Mouse (Mus musculus): Measurements from ENCODE around the gene Myo19. TPM values are rescaled to one million over a fixed set of nuclear protein-coding genes. Genes with fewer than 3 reads are reported as not detected.

Gene Myo19
- 7.5 TPM in 2 replicates for total RNA-seq (2014; rRNA removed)
- 3.0 and 3.6 TPM in 2 replicates for polyA plus RNA-seq (2015; fragmentation: Nextera tagmentation; extraction: Ambion mirVana)

DNA sequence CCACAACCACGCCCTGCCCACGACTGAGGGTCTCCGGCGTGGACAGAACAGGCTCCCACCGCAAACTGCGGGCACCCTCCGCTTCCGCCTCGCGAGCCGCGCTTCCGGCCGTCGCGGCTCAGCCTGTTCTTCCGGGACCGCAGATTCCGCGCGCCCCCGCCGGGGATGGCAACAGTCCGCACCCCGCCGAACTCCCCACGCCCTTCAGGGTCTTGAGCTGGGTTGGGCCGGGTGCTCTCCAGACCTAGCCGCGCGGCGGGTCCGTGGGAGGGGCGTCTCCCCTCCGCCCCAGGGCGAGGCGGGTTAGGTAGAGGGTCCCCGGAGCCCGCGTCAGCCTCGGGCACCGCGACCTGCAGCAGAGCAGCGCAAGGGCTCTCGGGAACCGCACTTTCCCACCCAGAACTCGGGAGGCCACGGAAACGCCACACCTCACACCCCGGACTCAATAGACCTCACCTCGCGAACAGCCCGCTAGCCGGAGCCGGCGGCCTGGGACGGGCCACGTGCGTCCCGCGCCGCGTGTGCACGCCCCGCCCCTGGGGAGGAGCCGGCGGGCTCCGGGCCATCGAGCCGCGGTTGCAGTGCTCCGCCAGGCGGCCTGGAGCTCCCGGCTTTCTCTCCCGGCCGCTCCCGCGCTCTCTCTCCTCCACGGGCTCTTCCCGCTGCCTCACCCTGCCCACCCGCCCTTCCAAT, at the start of gene Myo19, which contains the start of gene Pigw:
Gene Myo19 (plus strand): TSS at position 377 of the 693 bp plus-strand sequence.
Gene Pigw (minus strand): TSS at position 514 of the 693 bp plus-strand sequence.
- Histone ChIP-seq H3K36me3 (ENCODE audit: insufficient read depth) (peaks cover 15% of the 10 kb centered on the region; the same call in 1 of the 2 replicates), H3K9ac (peak within 1 kb of the TSS; percentile 69), H3K4me2 (ENCODE audit: low read depth) (peak within 1 kb of the TSS; percentile 90), H3K27me3 (ENCODE audit: insufficient read depth, low read length) (no peaks in the 10 kb centered on the region), H3K27ac (ENCODE audit: low read depth, low read length) (peak within 1 kb of the TSS; percentile 69), H3K4me3 (ENCODE audit: low read depth, low read length) (peak within 1 kb of the TSS; percentile 87), H3K4me1 (ENCODE audit: insufficient read depth) (peaks cover 5% of the 10 kb centered on the region; the same call in 1 of the 2 replicates), H3K9me3 (ENCODE audit: low read length) (no peaks in the 10 kb centered on the region)
- WGBS: 1% methylated on average over 77 of the region's 81 CpGs
- ATAC-seq: peak; percentile 99
- peak; percentile 88 for DNase-seq
- TF ChIP-seq CTCF (IDR thresholded peaks at IDR 0.05; ENCODE audit: low read depth): no peak; the same call in 1 of the 2 replicates

DNA sequence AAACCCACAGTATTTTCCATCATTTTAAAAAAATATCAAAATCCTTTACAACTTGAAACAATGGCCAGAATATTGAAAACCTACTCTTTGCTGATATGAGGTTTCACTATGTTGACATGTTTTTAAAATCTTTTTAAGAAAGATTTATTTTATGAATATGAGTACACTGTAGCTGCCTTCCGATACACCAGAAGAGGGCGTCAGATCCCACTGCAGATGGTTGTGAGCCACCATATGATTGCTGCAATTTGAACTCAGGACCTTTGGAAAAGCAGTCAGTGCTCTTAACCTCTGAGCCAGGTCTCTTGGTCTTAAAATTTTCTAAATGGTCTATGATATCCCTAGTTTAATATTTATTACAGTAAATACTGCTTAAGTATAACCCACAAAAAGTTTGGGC, 40.6 kb upstream of the Myo19 start:
- H3K4me3 ChIP-seq (ENCODE audit: low read depth, low read length): no peak overlapping the region
- H3K36me3 ChIP-seq (ENCODE audit: insufficient read depth): peaks cover 55% of the 10 kb centered on the region
- TF ChIP-seq CTCF (IDR thresholded peaks at IDR 0.05; ENCODE audit: low read depth): no peak
- no peaks in the 10 kb centered on the region for H3K27me3 ChIP-seq (ENCODE audit: insufficient read depth, low read length)
- no peaks in the 10 kb centered on the region for H3K4me1 ChIP-seq (ENCODE audit: insufficient read depth)
- WGBS: 96% methylated on average over 2 of the region's 2 CpGs
- H3K4me2 ChIP-seq (ENCODE audit: low read depth): no peak overlapping the region
- DNase-seq (no peak), ATAC-seq (no peak)
- no peak overlapping the region for H3K27ac ChIP-seq (ENCODE audit: low read depth, low read length)
- no peaks in the 10 kb centered on the region for H3K9me3 ChIP-seq (ENCODE audit: low read length)
- no peak overlapping the region for H3K9ac ChIP-seq

DNA sequence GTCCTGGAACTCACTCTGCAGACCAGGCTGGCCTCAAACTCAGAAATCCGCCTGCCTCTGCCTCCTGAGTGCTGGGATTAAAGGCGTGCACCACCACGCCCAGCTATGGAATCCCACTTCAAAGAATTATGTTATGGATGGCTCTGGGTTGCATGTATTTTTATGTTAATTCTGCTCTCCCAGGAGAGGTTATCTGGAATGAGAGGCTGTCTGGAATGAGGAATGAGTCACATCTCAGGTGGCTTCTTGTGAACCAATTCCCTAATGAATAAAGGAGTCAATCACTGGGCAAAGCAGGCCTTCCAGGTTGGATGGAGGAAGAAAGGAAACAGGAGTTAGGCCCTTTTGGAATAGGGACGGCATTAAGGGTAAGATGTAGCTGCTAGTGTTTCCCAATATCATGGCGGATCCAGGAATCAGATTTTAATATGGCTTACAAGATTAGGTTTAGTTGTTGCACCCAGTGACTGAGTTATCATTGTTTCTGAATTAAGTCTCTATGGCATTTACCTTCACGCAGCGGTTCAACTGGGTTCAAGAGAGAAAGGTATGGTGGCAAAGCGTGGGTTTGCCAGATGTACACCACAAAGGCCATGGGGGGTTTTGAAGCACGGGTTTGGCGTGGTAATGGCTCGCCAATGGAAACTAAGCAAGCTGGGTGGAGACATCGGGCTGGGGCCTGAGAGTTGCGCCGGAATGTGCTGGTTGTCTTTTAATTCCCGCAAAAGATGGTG, 33.0 kb upstream of the Myo19 start:
- DNase-seq (no peak), ATAC-seq (no peak)
- peaks cover 43% of the 10 kb centered on the region for H3K36me3 ChIP-seq (ENCODE audit: insufficient read depth)
- no peak overlapping the region for H3K9ac ChIP-seq
- H3K27me3 ChIP-seq (ENCODE audit: insufficient read depth, low read length): no peaks in the 10 kb centered on the region
- H3K27ac ChIP-seq (ENCODE audit: low read depth, low read length): no peak overlapping the region
- no peaks in the 10 kb centered on the region for H3K4me1 ChIP-seq (ENCODE audit: insufficient read depth)
- H3K4me3 ChIP-seq (ENCODE audit: low read depth, low read length): no peak overlapping the region
- H3K9me3 ChIP-seq (ENCODE audit: low read length): no peaks in the 10 kb centered on the region
- H3K4me2 ChIP-seq (ENCODE audit: low read depth): no peak overlapping the region
- 96% methylated on average over 15 of the region's 15 CpGs for WGBS
- TF ChIP-seq CTCF (IDR thresholded peaks at IDR 0.05; ENCODE audit: low read depth): no peak

DNA sequence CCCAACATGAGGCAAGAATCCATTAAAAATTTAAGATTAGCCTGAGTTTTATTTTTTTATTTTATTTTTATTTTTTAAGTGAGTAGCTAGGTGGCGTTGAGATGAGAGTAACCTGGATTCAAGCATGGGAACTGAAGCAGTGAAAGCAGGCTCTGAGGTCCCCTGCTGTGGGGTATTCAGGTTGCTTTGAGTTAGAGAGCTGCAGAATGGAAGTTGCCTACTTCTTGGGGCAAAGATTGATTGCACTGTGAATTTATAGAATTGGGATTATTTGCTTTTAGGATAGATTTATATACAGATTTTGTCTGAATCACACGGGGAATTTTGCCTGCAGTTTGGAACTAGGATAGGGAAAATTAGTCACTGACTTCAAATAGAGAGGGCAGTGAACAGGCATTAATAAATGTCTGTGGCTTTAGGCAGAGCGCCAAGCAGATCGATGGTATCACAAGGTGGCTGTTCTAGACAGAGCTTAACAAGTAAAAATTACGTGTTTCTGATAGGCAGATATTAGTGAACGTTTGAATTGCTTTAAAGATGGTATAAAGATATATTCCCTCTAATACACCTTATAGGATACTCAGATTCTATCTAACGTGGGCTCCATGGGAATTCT, 32.4 kb upstream of the Myo19 start:
- Histone ChIP-seq H3K4me1 (ENCODE audit: insufficient read depth) (no peaks in the 10 kb centered on the region), H3K9ac (no peak overlapping the region), H3K36me3 (ENCODE audit: insufficient read depth) (peaks cover 46% of the 10 kb centered on the region), H3K27me3 (ENCODE audit: insufficient read depth, low read length) (no peaks in the 10 kb centered on the region), H3K4me2 (ENCODE audit: low read depth) (no peak overlapping the region), H3K27ac (ENCODE audit: low read depth, low read length) (no peak overlapping the region), H3K4me3 (ENCODE audit: low read depth, low read length) (no peak overlapping the region), H3K9me3 (ENCODE audit: low read length) (no peaks in the 10 kb centered on the region)
- TF ChIP-seq CTCF (IDR thresholded peaks at IDR 0.05; ENCODE audit: low read depth): no peak
- 86% methylated on average over 7 of the region's 7 CpGs for WGBS
- no peak for ATAC-seq
- no peak for DNase-seq

DNA sequence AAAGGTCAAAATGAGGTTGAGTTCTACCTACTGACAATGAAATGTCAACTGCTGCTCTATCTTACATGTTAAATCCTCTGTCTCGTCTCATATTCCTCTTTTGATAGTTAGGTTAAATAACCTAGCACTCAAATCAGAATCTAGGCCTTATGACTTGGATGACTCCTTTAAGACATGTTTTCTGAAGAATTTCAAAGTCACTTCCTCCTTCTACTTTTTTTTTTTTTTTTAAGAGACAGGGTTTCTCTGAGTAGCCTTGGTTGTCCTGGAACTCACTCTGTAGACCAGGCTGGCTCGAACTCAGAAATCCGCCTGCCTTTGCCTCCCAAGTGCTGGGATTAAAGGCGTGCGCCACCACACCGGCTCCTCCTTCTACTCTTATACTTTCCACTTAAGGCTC, 24.7 kb upstream of the Myo19 start:
- TF ChIP-seq CTCF (IDR thresholded peaks at IDR 0.05; ENCODE audit: low read depth): no peak
- no peak for DNase-seq
- Histone ChIP-seq H3K36me3 (ENCODE audit: insufficient read depth) (peaks cover 39% of the 10 kb centered on the region), H3K27ac (ENCODE audit: low read depth, low read length) (no peak overlapping the region), H3K9me3 (ENCODE audit: low read length) (no peaks in the 10 kb centered on the region), H3K9ac (no peak overlapping the region), H3K4me1 (ENCODE audit: insufficient read depth) (no peaks in the 10 kb centered on the region), H3K4me2 (ENCODE audit: low read depth) (no peak overlapping the region), H3K4me3 (ENCODE audit: low read depth, low read length) (no peak overlapping the region), H3K27me3 (ENCODE audit: insufficient read depth, low read length) (no peaks in the 10 kb centered on the region)
- ATAC-seq: no peak
- 93% methylated on average over 6 of the region's 6 CpGs for WGBS

DNA sequence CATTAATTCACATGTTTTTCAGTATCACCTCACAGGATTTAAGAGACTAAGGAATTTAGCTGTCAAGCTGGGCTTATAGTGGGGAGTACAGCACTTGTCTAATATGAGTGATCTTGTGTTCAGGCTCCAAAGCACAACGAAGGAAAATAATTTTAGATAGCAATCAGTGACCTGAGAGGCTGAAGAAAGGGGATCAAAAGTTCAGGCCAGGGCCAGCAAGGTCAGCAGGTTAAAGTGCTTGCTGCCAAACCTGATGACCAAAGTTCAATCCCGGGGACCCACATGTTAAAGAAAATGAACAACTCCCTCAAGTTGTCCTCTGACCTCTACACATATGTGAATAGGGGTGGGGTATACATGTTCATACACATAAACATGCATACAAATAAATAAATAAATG, 14.7 kb upstream of the Myo19 start:
- Histone ChIP-seq H3K4me3 (ENCODE audit: low read depth, low read length) (no peak overlapping the region), H3K4me2 (ENCODE audit: low read depth) (no peak overlapping the region), H3K4me1 (ENCODE audit: insufficient read depth) (peaks cover 6% of the 10 kb centered on the region), H3K36me3 (ENCODE audit: insufficient read depth) (peaks cover 11% of the 10 kb centered on the region), H3K27ac (ENCODE audit: low read depth, low read length) (no peak overlapping the region), H3K9ac (no peak overlapping the region), H3K9me3 (ENCODE audit: low read length) (no peaks in the 10 kb centered on the region), H3K27me3 (ENCODE audit: insufficient read depth, low read length) (no peaks in the 10 kb centered on the region)
- TF ChIP-seq CTCF (IDR thresholded peaks at IDR 0.05; ENCODE audit: low read depth): no peak
- 87% methylated on average over 2 of the region's 2 CpGs for WGBS
- DNase-seq: no peak
- no peak for ATAC-seq

Measured in forebrain, postnatal 0 days (tissue).